Mouse (Mus musculus): ENCODE measurements around the gene Ahnak. TPM values are rescaled to one million over a fixed set of nuclear protein-coding genes. Genes with fewer than 3 reads are reported as not detected.

The Ahnak gene
- polyA plus RNA-seq, 1 experiment, result 11.9 TPM

- Histone ChIP-seq H3K36me3 (ENCODE audit: control insufficient read depth, insufficient read depth, low read length) (no peaks in the 10 kb centered on the region), H3K27me3 (replicated peaks; ENCODE audit: control insufficient read depth, insufficient read depth, low read length) (no peaks in the 10 kb centered on the region), H3K4me3 (ENCODE audit: insufficient read depth, low read depth, low read length) (no peak overlapping the region), H3K4me1 (ENCODE audit: control insufficient read depth, insufficient read depth, low read length) (no peaks in the 10 kb centered on the region), H3K27ac (ENCODE audit: insufficient read depth, low read depth, low read length) (no peak overlapping the region)
- TF ChIP-seq POLR2A (IDR thresholded peaks at IDR 0.05; ENCODE audit: low read depth, low read length), result no peak
- TF ChIP-seq CTCF (conservative IDR thresholded peaks at IDR 0.05; ENCODE audit: insufficient read depth, insufficient read length, low read depth, low read length), result no peak
- WGBS, result 75% methylated on average over 5 of the region's 5 CpGs
- DNase-seq, result no peak
Observed at GRCm38 (mm10) chr19:9095111-9095510, 106.0 kb downstream of the Ahnak start.

DNA sequence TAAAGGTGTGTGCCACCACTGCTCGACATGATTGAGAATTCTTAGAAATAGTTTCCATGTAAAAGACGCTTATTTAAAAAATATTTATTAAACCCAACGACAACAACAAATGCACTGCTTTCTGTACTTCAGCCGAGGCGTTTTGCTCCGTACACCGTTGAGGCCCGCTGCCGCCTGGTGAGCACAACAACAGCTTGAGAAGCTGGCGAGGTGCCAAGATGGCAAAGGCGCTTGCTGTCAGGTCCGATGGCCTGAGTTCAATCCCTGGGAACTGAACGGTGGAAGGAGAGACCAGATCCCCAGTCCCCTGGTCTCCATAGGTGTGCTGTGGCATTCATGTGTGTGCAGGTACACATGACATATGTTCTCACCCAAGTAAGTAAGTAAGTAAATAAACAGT lies 108.4 kb downstream of the Ahnak start:
- TF ChIP-seq POLR2A (IDR thresholded peaks at IDR 0.05; ENCODE audit: low read depth, low read length), result no peak
- no peak for TF ChIP-seq CTCF (conservative IDR thresholded peaks at IDR 0.05; ENCODE audit: insufficient read depth, insufficient read length, low read depth, low read length)
- 74% methylated on average over 13 of the region's 13 CpGs for WGBS
- H3K4me3 ChIP-seq (ENCODE audit: insufficient read depth, low read depth, low read length), result no peak overlapping the region
- no peaks in the 10 kb centered on the region for H3K27me3 ChIP-seq (replicated peaks; ENCODE audit: control insufficient read depth, insufficient read depth, low read length)
- no peaks in the 10 kb centered on the region for H3K4me1 ChIP-seq (ENCODE audit: control insufficient read depth, insufficient read depth, low read length)
- no peak for DNase-seq
- no peak overlapping the region for H3K27ac ChIP-seq (ENCODE audit: insufficient read depth, low read depth, low read length)
- H3K36me3 ChIP-seq (ENCODE audit: control insufficient read depth, insufficient read depth, low read length), result no peaks in the 10 kb centered on the region

GRCm38 (mm10) chr19:9099751-9100150 lies 110.7 kb downstream of the Ahnak start:
- DNase-seq, result no peak
- no peak overlapping the region for H3K4me3 ChIP-seq (ENCODE audit: insufficient read depth, low read depth, low read length)
- no peaks in the 10 kb centered on the region for H3K4me1 ChIP-seq (ENCODE audit: control insufficient read depth, insufficient read depth, low read length)
- TF ChIP-seq CTCF (conservative IDR thresholded peaks at IDR 0.05; ENCODE audit: insufficient read depth, insufficient read length, low read depth, low read length), result no peak
- TF ChIP-seq POLR2A (IDR thresholded peaks at IDR 0.05; ENCODE audit: low read depth, low read length), result no peak
- no peaks in the 10 kb centered on the region for H3K27me3 ChIP-seq (replicated peaks; ENCODE audit: control insufficient read depth, insufficient read depth, low read length)
- no peaks in the 10 kb centered on the region for H3K36me3 ChIP-seq (ENCODE audit: control insufficient read depth, insufficient read depth, low read length)
- 93% methylated on average over 8 of the region's 8 CpGs for WGBS
- no peak overlapping the region for H3K27ac ChIP-seq (ENCODE audit: insufficient read depth, low read depth, low read length)

DNA sequence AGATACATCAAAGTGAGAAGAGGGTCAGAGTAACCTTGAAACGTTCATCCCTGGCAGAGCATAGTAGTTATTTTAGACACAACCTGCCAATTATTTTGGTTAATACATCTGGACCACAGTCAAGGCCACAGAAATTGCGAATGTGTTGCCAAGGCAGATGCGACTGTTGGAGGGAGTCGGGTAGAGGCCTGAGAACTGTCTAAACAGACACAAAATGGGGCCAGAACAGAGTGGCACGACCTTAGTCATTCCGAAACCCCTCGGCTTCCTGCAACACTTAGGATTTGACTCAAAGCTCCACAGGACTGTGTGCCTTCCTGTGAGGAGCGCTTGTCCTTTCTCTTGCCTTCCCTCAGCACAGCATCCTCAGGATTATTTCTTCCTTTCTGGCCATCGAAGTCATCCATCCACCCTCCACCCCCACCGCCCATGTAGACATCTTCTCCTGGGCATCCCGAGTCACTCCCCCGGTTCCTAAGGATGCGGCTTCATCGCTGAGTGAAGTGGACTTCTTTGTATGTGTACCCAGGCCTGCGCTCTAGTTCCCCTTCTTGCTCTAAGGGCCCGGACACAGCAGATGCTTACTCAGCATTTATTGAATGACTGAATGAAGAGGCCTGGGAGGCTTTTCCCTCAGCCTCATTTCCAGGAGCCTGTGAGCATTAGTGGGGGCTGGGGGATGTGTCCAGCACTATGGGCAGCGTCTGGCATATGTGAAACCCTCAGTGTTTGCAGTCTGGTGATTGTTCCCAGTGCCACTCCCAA lies 111.4 kb downstream of the Ahnak start:
- no peak overlapping the region for H3K27ac ChIP-seq (ENCODE audit: insufficient read depth, low read depth, low read length)
- no peak for TF ChIP-seq POLR2A (IDR thresholded peaks at IDR 0.05; ENCODE audit: low read depth, low read length)
- no peak for TF ChIP-seq CTCF (conservative IDR thresholded peaks at IDR 0.05; ENCODE audit: insufficient read depth, insufficient read length, low read depth, low read length)
- no peaks in the 10 kb centered on the region for H3K27me3 ChIP-seq (replicated peaks; ENCODE audit: control insufficient read depth, insufficient read depth, low read length)
- no peak overlapping the region for H3K4me3 ChIP-seq (ENCODE audit: insufficient read depth, low read depth, low read length)
- no peaks in the 10 kb centered on the region for H3K4me1 ChIP-seq (ENCODE audit: control insufficient read depth, insufficient read depth, low read length)
- H3K36me3 ChIP-seq (ENCODE audit: control insufficient read depth, insufficient read depth, low read length), result no peaks in the 10 kb centered on the region
- DNase-seq, result no peak
- WGBS, result 81% methylated on average over 17 of the region's 17 CpGs

GRCm38 (mm10) chr19:9101062-9101457 lies 112.0 kb downstream of the Ahnak start:
- DNase-seq, result no peak
- no peak overlapping the region for H3K27ac ChIP-seq (ENCODE audit: insufficient read depth, low read depth, low read length)
- no peak overlapping the region for H3K4me3 ChIP-seq (ENCODE audit: insufficient read depth, low read depth, low read length)
- no peaks in the 10 kb centered on the region for H3K36me3 ChIP-seq (ENCODE audit: control insufficient read depth, insufficient read depth, low read length)
- no peaks in the 10 kb centered on the region for H3K4me1 ChIP-seq (ENCODE audit: control insufficient read depth, insufficient read depth, low read length)
- no peaks in the 10 kb centered on the region for H3K27me3 ChIP-seq (replicated peaks; ENCODE audit: control insufficient read depth, insufficient read depth, low read length)
- 87% methylated on average over 2 of the region's 2 CpGs for WGBS
- TF ChIP-seq POLR2A (IDR thresholded peaks at IDR 0.05; ENCODE audit: low read depth, low read length), result no peak
- no peak for TF ChIP-seq CTCF (conservative IDR thresholded peaks at IDR 0.05; ENCODE audit: insufficient read depth, insufficient read length, low read depth, low read length)

GRCm38 (mm10) chr19:9103986-9104385 lies 114.9 kb downstream of the Ahnak start:
- WGBS, result 80% methylated on average over 4 of the region's 4 CpGs
- Histone ChIP-seq H3K4me3 (ENCODE audit: insufficient read depth, low read depth, low read length) (no peak overlapping the region), H3K27me3 (replicated peaks; ENCODE audit: control insufficient read depth, insufficient read depth, low read length) (no peaks in the 10 kb centered on the region), H3K36me3 (ENCODE audit: control insufficient read depth, insufficient read depth, low read length) (no peaks in the 10 kb centered on the region), H3K4me1 (ENCODE audit: control insufficient read depth, insufficient read depth, low read length) (0 out of 2 replicates have a peak, but pooled peaks cover 3% of the 10 kb centered on the region), H3K27ac (ENCODE audit: insufficient read depth, low read depth, low read length) (no peak overlapping the region)
- TF ChIP-seq CTCF (conservative IDR thresholded peaks at IDR 0.05; ENCODE audit: insufficient read depth, insufficient read length, low read depth, low read length), result no peak
- no peak for TF ChIP-seq POLR2A (IDR thresholded peaks at IDR 0.05; ENCODE audit: low read depth, low read length)
- no peak for DNase-seq

GRCm38 (mm10) chr19:9105101-9105685 lies 116.1 kb downstream of the Ahnak start:
- Histone ChIP-seq H3K27ac (ENCODE audit: insufficient read depth, low read depth, low read length) (no peak overlapping the region), H3K36me3 (ENCODE audit: control insufficient read depth, insufficient read depth, low read length) (no peaks in the 10 kb centered on the region), H3K4me3 (ENCODE audit: insufficient read depth, low read depth, low read length) (no peak overlapping the region), H3K4me1 (ENCODE audit: control insufficient read depth, insufficient read depth, low read length) (0 out of 2 replicates have a peak, but pooled peaks cover 3% of the 10 kb centered on the region), H3K27me3 (replicated peaks; ENCODE audit: control insufficient read depth, insufficient read depth, low read length) (no peaks in the 10 kb centered on the region)
- WGBS, result 81% methylated on average over 3 of the region's 3 CpGs
- no peak for DNase-seq
- TF ChIP-seq CTCF (conservative IDR thresholded peaks at IDR 0.05; ENCODE audit: insufficient read depth, insufficient read length, low read depth, low read length) (no peak), POLR2A (IDR thresholded peaks at IDR 0.05; ENCODE audit: low read depth, low read length) (no peak)
